Mouse (Mus musculus) bone marrow macrophage, adult 2 months (primary cell): ENCODE results near the gene Rasl10a. TPM values are rescaled to one million over a fixed set of nuclear protein-coding genes. Genes with fewer than 3 reads are reported as not detected.

Experiments used
- H3K27ac ChIP-seq: 2 replicates; pipeline ENCODE4 v1.5.1; 2012; ENCODE audit warnings: low read depth, low read length; ENCODE audit not compliant: insufficient read depth
- H3K4me1 ChIP-seq: 2 replicates; pipeline ENCODE4 v1.6.1; 2012; ENCODE audit warnings: low read length; ENCODE audit not compliant: control insufficient read depth, insufficient read depth
- H3K4me3 ChIP-seq: 2 replicates; pipeline ENCODE4 v1.5.1; 2012; ENCODE audit warnings: mild to moderate bottlenecking, low read length, moderate library complexity; ENCODE audit not compliant: insufficient read depth
- CTCF ChIP-seq: IDR thresholded peaks from 2 replicates; pipeline ENCODE4 v1.5.1; 2012; ENCODE audit warnings: low read depth, mild to moderate bottlenecking, low read length, moderate library complexity
- POLR2A ChIP-seq: IDR thresholded peaks from 2 replicates; pipeline ENCODE4 v1.6.1; 2012; ENCODE audit warnings: mild to moderate bottlenecking, low read depth, low read length, borderline replicate concordance
- polyA plus RNA-seq: library from polyadenylated mRNA; stranded (reverse); fragments of >200 nt; gene quantifications from 2 replicates; pipeline ENCODE4 v1.2.4, GENCODE M21; 2012; ENCODE audit not compliant: missing spikeins, insufficient read depth, insufficient read length

Rasl10a gene
- polyA plus RNA-seq, 1 experiment = not detected

DNA sequence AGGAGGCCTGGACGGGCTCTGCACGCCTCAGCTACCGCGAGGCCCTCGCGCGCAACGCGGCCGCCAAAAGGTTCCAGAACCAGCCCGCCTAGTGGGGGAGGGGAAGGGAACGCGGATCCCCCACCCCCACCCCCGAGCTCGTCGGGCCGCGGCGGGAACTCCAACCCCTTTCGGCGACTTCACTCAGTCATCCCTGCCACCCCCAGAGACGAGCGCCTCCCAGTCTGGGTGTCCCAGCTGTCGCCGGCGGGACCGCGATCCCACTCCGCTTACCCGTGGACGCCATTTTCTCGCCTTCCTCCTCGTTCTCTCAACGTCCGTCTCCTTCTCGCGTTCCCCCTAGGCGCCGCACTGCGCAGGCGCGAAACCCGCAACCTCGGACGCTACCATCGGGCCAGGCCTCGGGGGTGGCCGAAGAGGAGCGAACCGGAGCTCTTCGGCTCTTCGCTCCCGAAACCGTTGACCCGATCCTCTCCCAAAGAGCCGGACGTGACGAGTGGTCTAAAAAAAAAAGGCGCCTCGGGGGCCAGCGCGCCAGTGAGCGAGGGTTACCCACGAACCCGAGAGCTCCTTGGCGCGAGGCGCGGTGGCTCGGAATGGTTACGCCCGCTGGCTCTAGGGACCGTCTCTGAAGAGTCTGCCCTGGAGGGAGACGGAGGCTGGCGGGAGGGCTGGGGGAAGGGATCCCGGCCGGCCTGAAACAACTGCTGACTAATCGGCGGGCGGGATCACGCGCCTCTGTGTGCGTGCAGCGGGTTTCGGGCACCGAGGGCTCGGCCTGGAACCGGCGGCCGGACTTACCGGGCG lies 41.0 kb downstream of the Rasl10a start, which contains the start of the genes Rhbdd3 and Ewsr1:
TSS of gene Rhbdd3 (plus strand) at position 191 of the 807 bp plus-strand sequence.
TSS of gene Ewsr1 (minus strand) at position 531 of the 807 bp plus-strand sequence.
- peak within 1 kb of the TSS; percentile 78 for H3K4me3 ChIP-seq
- TF ChIP-seq CTCF (no peak), POLR2A (no peak; the same call in 1 of the 2 replicates)
- H3K27ac ChIP-seq = peak within 1 kb of the TSS; percentile 91
- H3K4me1 ChIP-seq = peaks cover 23% of the 10 kb centered on the region

DNA sequence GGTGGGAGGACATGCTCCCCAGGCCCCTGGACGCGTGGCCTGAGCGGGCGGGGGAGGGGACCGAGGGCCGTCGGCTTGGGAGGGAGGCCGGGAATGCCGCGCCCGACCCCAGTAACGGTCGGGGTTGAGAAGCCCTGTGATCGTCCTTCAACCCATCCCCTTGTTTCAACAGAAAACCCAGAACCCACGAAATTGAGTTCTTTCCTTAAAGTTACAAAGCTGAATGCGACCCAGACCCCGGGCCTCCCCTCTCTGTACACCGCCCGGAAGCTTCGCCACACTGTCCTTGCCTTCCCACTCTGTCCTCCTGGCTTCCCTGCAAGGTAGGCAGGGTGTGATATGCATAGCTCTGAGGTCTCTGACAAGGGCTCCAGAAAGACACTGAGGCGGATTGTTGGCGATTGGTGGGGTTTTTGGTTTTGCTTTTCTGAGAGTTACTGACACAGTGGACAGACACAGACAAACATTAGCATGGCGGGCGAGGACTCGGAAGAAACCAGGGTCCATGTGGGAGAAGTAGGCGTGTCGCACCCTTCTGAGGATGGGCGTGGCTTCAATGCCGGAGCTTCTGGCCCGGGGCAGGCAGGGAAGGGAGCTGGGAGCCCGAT lies 41.8 kb downstream of the Rasl10a start:
- peaks cover 23% of the 10 kb centered on the region for H3K4me1 ChIP-seq
- no peak for TF ChIP-seq CTCF
- no peak for TF ChIP-seq POLR2A

DNA sequence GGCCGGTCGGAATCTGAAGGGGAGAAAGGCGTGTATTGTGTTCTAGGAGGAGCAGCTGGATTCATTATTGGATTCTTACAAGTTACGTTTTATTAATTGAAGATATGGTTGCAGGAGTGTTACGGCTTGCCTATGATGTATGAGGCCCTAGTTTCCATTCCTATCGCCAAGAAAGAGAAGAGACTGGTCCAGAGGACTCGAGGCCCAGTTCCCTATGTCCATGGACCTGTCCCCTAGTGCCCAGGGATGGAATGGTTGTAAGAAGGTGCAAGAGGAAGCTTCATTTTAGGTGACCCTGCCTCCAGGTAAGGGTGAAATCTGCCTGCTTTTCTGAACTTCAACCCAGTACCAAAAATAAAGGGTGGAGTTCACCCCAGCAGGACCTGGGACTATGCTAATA lies 42.4 kb downstream of the Rasl10a start:
- Histone ChIP-seq H3K27ac (peak overlapping the region; percentile 43), H3K4me1 (peaks cover 21% of the 10 kb centered on the region), H3K4me3 (peak overlapping the region; percentile 78)
- TF ChIP-seq POLR2A = no peak
- TF ChIP-seq CTCF = no peak

More for the DNA sequence above, 41.8 kb downstream of the Rasl10a start:
- peak overlapping the region; percentile 91 for H3K27ac ChIP-seq
- peak overlapping the region; percentile 78 for H3K4me3 ChIP-seq

DNA sequence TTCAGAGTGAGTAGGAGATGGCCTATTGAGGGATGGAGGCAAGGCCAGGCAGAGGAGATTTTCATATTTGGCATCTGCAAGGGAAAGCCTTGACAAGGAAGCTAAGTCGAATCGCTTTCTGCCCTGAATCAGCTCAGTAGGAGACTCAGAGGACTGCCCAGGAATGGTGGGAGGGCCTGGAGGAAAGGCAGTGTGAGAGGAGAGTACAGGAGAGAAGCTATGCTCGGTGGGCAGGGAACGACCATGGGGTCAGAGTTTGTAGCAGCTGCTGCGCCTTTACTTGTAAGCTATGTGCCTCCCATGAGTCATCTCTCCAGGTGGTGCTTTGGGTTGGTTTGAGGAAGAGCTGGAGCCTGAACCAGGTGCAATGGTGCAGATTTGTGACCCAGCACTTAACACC lies 42.9 kb downstream of the Rasl10a start:
- Histone ChIP-seq H3K4me3 (no peak overlapping the region; the same call in 1 of the 2 replicates), H3K4me1 (peaks cover 19% of the 10 kb centered on the region), H3K27ac (no peak overlapping the region)
- TF ChIP-seq CTCF (no peak), POLR2A (no peak)

DNA sequence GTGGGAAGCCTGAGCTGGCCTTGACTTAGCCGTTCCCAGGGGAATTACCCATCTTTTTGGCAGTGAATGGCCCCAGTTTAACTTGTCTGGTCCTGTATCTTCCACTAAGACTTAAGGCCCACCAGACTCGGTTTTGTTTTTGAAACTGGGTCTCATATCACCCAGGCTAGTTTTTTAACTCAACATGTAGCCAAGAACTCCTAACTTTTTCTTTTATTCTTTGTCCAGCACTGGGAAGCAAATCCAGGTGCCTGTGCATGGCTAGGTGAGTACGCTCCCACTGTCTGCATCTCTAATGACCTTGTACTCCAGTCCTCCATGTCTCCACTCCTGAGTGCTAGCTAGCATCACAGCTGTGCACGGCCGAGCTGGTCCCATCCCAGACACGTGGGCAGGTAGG lies 43.7 kb downstream of the Rasl10a start:
- Histone ChIP-seq H3K4me3 (no peak overlapping the region), H3K27ac (no peak overlapping the region), H3K4me1 (peaks cover 17% of the 10 kb centered on the region)
- TF ChIP-seq CTCF (no peak), POLR2A (no peak)

DNA sequence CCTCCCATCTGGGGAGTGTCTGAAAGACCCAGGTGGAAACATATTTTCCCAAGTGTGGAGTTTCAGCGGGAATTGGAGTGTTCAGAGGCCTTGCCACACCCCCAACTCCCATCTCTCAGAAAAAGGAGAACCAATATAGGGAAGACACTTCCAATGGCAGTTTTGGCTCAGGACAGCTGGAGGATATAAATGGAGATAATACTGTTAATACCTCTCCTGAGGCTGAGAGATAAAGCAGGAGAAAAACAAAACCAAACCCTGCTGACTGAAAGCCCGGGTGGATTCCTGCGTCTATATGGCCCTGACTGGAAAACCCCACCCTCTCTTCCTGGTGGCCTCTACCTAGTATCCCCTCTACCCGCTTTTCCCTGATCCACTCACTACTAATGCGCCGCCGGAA lies 44.5 kb downstream of the Rasl10a start:
- H3K4me1 ChIP-seq = peaks cover 17% of the 10 kb centered on the region
- TF ChIP-seq POLR2A (no peak), CTCF (no peak)
- H3K27ac ChIP-seq = no peak overlapping the region
- no peak overlapping the region for H3K4me3 ChIP-seq

DNA sequence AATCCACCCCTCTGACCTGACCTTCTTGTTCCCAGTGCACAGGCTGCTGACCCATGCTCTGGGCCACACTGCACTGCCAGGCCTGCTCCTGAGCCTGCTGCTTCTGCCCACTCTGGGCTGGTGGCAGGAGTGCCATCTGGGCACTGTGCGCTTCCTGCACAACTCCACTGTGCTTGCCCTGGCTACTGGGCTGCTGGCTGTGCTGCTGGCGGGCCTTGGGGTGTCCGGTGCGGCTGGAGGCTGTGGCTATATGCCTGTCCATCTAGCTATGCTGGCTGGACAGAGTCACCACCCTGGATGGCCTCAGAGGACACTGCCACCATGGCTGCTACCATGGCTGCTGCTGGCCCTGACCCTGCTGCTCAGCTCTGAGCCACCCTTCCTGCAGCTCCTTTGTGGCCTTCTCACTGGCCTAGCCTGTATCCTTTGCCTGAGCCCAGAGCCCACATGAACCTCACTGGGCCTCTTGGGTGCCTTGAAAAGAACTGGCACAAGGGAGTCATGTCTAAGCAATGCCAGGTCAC lies 46.1 kb downstream of the Rasl10a start:
- TF ChIP-seq POLR2A (no peak), CTCF (no peak)
- Histone ChIP-seq H3K27ac (no peak overlapping the region), H3K4me3 (no peak overlapping the region), H3K4me1 (peaks cover 17% of the 10 kb centered on the region)

DNA sequence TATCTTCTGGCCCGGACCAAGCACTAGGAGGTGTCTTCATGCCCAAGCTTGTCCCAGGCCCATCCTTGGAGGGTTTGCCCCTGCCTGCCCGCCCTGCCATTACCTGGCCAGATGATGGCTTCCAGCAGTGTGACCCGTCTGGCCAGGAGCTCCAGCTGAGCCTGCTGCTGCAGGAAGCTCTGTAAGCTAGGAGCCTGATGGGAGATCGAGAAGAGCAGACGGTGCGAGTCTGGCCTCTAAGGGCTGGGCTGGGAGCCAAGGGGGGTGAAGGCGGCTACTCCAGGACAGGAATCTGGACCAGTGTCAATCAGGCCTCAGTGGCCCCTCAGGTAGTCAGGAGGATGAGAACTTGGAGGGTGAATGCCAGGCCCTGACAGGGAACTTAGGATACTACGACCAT lies 51.5 kb downstream of the Rasl10a start:
- no peak for TF ChIP-seq CTCF
- TF ChIP-seq POLR2A = no peak

More for the DNA sequence above, 51.5 kb downstream of the Rasl10a start:
- Histone ChIP-seq H3K4me3 (no peak overlapping the region), H3K27ac (no peak overlapping the region), H3K4me1 (no peaks in the 10 kb centered on the region)

Other genes starting within 250 kb of the Rasl10a start
- 76.7 and 76.8 TPM in 2 replicates for gene Nf2, start 208.6 kb upstream of the Rasl10a start, polyA plus RNA-seq
- gene Nipsnap1, start 184.2 kb upstream of the Rasl10a start, polyA plus RNA-seq = 7.7 TPM in 2 replicates
- 23.0 and 23.3 TPM in 2 replicates for gene Thoc5, start 162.8 kb upstream of the Rasl10a start, polyA plus RNA-seq
- not detected in 2 replicates for gene Nefh, start 110.1 kb upstream of the Rasl10a start, polyA plus RNA-seq
- gene Ap1b1, start 71.3 kb upstream of the Rasl10a start, polyA plus RNA-seq = 165 and 185 TPM in 2 replicates
- gene Gas2l1, start 7.2 kb downstream of the Rasl10a start, polyA plus RNA-seq = 42.0 and 44.9 TPM in 2 replicates
- gene Rhbdd3, start 40.8 kb downstream of the Rasl10a start, polyA plus RNA-seq = 15.0 and 20.6 TPM in 2 replicates
- 433 and 488 TPM in 2 replicates for gene Ewsr1, start 41.1 kb downstream of the Rasl10a start, polyA plus RNA-seq
- gene Emid1, start 94.1 kb downstream of the Rasl10a start, polyA plus RNA-seq = not detected in 2 replicates
- gene Kremen1, start 203.4 kb downstream of the Rasl10a start, polyA plus RNA-seq = 13.4 TPM in 2 replicates